Mouse (Mus musculus) spleen, adult 12 weeks (tissue): Measurements from ENCODE around the gene Lct.
A peak's percentile ranks its signal among the peaks of the same experiment; 100 is the strongest.
"Not testable (repeated sequence)": the region's sequence is repeated elsewhere in the genome, so short reads cannot be mapped to it uniquely, and the experiment has no call there.

Source experiments
- DNase-seq: peaks from one replicate; pipeline ENCODE4 v3.0.0; 2022; ENCODE audit warnings: low spot score

Lct gene

GRCm38 (mm10) chr1:128328218-128328617 lies at the start of gene Lct:
Gene Lct, minus strand, starts transcription at chr1:128328318.
- no peak for DNase-seq

DNA sequence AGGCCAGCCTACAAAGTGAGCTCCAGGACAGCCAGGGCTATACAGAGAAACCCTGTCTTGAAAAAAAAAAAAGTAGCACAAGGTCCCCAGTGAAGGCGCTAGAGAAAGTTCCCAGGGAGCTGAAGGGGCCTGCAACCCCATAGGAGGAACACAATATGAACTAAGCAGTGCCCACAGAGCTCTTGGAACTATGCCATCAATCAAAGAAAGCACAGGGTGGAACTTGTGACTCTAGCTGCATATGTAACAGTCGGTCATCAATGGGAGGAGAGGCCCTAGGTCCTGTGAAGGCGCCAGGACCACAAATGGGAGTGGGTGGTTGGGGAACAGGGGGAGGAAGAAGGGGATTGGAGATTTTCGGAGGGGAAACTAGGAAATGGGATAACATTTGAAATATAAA lies 48.7 kb upstream of the Lct start:
- no peak for DNase-seq

DNA sequence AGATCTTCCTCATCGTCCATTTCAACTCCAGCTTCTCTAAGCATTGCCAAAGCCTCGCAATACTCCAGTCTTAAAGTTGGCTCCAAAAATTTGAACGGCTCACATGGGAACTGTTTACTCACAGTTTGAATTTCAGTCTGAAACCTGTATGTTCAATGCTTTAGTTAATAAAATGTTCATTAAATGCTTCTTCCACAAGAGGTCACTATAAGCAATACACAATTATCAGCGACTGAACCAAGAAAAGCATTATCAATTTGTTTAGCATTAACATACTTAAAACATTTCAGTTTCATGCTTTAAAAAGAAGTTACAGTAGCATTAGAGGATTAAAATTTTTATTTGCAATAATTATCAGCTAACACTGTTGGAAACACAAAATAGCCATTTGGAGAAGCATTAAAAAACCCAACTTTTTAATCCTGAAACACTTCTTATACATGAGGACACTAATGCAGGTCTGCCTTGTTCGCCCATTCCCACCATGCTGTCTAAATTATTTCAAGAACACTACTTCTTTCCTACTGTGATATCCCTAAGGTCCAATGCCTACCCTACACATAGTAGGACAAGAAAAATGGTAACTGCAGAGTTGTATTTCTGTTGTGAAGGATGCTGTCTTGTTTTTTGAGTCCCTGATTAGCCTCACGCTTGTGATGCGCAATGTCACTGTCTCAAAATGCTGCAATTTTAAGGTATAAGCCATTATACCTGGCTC lies 44.2 kb upstream of the Lct start:
- no peak for DNase-seq

GRCm38 (mm10) chr1:128368732-128369441 lies 40.8 kb upstream of the Lct start:
- peak; percentile 14 for DNase-seq

DNA sequence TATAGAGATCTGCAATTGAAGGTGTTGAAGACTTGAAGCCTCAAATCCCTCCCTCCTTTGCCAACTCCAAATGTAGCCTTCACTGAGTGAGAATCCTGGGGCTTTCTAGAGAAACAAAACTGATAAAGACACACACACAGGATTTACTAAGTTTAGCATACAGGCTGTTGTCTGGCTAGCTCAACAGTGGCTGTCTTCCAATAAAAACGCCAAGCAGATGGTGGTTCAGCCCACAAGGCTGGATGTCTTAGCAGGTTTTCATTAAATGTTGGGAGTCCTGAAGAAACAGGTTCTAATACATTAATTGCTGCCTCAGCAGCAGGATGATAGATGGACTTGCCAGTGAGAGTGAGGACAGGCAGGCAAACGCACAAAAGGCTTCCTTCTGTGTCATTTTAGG lies 32.5 kb upstream of the Lct start:
- DNase-seq, result no peak

DNA sequence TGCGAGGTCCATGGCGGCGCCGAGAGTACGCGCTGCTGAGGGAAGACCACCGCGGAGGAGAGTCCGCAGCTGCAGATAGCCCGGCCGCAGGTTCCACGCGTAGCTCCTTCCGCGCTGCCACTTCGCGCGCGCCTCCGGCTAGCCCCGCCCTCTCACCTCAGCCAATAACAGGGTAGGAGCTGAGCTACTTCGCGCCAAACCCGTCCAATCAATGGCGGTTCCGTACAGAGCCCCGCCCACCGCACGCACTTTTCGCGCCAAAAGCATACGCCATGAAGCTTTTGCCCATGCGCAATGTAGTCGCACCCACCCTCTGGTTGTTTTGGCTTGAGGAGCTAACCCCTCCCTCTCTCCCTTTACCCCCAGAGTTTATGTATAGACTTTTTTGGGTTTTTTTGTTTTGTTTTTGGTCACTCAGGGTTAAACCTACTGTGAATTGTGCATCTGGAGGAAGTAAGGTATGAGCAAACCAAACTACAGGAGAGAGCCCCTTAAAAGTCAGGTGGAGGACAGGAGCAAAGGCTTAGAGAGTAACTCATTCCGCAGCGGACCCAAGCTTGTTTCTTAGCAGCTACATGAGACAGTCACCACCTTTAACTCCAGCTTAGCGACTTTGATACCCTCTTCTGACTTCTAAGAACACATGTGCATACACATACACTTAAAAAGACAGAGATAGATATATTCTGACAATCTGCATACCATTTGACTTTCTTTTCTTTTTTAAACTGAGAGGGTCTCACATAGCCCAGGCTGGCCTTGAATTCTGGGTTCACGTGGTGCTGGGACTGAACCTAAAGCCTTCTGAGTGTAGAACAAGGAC lies 31.6 kb upstream of the Lct start, which contains the start of gene Mcm6:
Gene Mcm6 (minus strand): TSS at position 111 of the 823 bp plus-strand sequence.
- peak; percentile 85 for DNase-seq

DNA sequence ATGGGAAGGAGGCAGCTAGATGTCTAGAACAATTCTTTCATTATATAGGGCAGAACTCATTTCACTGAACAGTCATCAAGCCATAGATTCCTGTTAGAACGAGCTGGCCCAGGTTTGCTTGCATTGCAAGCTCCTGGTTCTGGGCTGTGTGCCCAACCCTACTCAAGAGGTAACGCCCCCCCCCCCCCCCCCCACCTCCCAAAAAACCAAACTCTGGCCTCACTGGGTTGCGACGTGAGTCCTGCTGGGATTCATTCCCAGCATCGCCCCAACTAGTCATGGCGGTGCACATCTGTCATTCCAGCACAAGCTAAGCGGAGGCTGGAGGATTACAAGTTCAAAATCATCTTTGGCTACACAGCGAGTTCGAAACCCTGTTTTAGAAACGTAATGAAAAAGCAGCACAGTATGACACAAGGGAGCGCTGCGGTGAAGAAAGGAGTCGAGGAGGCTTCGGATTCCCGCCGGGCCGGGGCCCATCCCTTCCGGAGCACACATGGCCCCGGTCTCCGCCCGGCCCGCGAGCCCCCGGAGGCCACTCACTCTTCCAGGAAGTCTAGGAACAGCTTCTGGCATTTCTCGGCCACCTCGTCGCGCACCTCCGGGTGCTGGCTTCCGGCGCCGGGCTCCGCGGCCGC lies 30.9 kb upstream of the Lct start:
- DNase-seq, result no peak

DNA sequence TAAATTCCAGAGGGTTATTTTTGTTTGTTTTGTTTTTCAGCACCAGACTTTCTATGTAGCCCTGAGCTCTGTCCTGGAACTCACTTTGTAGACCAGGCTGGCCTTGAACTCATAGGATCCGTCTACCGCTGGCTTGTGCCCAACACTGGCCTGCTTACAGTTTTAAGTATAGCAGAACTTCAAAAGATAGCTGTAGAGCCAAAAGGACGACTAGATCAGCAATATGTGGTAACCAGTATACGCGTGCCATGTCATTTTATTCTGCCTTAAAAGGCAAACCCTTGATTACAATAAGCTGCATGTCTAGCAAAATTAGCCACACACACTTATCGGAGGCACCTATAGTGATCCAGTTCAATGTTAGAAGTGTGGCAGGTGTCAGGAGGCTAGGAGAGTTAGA lies 30.2 kb upstream of the Lct start:
- no peak for DNase-seq

DNA sequence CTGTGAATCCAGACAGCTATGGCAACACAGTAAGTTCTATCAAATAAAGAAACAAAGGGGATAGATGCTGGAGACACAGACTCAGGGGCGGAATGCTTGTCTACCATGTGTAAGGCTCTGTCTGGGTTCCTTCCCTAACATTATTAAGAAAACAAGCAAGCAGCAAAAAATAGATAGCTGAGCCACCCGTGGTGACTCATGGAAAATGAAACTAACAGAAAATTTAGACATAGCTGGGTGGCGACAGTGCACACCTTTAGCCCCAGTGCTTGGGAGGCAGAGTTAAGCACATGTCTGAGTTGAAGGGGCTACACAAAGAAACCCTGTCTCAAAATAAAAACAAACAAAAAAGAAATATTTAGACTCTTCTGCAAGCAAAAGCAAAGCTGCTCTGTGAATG lies 29.3 kb upstream of the Lct start:
- no peak for DNase-seq

DNA sequence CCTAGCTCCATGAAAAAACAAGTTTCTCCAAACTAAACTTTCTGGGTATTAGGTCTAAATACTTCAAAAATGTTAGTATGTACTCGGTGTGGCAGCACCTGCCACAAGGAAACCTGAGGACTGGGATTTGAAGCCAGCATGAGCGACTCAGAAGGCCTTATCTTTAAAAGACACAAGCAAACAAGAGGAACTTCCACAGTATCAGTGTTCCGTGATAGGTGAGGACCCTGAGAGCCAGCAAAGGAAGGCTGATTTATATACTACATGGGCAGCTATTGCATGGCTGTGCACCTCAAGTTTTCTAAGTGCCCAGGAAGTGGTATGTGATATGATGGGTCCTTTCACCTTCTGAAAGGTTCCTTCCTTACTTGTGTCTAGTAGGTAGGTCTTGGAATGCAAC lies 25.0 kb upstream of the Lct start:
- no peak for DNase-seq

- DNase-seq, result no peak
These were observed 16.1 kb upstream of the Lct start for GRCm38 (mm10) chr1:128344232-128344631.

GRCm38 (mm10) chr1:128337708-128338320 lies 9.7 kb upstream of the Lct start:
- DNase-seq, result no peak

DNA sequence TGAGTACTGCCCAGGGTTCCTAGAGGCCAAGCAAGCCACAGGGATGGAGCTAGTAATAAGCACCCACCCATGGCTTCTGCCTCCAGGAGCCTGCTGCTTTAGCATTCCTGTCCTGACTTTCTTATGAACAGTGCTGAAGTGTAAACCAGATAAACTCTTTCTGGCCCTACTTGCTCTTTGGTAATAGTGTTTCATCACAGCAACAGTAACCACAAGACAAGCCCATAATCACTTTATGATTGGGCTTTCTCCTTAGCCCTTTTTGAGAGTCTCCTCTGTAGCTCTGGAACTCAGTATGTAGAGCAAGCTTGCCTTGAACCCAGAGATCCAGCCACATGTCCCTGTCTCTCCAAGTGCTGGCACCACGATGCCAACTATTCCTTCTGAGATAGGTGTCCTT lies 2.2 kb upstream of the Lct start:
- DNase-seq, result no peak

DNA sequence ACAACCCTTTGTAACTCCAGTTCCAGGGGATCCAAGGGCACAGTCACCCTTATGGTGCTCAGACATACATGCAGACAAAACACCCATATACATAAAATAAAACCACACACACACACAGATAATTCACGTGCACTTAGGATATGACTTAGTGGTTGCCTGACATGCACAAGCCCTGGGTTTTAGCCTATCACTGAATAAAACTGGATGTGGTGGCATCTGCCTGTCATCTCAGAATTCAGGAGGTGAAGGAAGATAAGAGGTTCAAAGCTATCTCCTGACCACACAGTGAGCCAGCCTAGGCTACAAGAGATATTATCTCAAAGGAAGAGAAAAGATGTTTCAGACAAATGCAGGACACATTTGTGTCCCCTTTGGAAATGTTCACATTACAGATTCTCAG lies 953 bp downstream of the Lct start:
- DNase-seq, result no peak

DNA sequence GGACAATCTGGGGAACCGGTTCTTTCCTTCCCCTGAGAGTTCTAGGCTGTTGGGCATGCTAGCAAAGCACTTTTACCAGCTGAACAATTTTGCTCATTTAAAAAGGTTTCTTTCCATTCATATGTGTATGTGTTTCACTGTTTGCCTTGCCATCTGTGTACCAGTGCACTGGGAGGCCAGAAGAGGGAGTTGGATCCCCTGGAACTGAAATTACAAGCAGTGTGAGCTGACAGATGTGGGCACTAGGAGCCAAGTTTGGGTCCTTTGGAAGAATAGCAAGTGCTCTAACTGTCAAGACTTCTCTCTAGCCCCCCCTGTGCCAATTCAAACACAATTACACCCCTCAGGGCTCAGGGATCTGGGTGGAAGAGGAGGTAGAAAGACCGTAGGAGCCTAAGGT lies 3.3 kb downstream of the Lct start:
- DNase-seq, result no peak

GRCm38 (mm10) chr1:128323026-128323643 lies 5.0 kb downstream of the Lct start:
- no peak for DNase-seq

DNA sequence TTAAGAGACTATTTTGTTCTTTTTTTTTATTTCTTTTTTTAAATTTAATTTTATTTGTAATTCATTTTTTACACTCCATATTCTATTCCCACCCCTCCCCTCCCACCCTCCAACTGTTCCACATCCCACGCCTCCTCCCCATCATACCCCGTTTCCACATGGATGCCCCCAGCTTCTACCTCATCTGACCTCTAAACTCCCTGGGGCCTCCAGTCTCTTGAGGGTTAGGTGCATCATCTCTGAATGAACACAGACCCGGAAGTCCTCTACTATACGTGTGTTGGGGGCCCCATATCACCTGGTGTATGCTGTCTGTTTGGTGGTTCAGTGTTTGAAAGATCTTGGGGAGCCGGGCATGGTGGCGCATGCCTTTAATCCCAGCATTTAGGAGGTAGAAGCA lies 8.9 kb downstream of the Lct start:
- not testable (repeated sequence) for DNase-seq

DNA sequence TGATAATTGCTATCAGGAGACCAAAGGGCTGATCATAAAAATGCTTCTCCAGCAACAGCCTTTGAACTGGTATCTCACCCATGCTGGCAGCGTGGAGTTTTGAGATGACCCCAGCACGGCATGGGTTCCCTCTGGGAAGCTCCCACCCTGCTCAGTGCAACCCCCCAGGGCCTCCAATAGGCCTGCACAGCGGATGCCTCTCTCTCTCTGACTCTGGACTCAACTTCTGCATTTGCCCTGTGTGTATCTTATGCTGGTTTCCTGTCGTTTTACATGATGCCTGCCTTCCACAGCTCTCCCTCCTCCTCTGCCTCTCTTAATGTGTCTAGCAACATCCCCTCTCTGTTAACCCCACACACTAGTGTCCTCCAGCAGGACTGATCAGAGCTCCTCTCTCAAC lies 13.5 kb downstream of the Lct start:
- DNase-seq, result no peak

- no peak for DNase-seq
These were observed 19.1 kb downstream of the Lct start for GRCm38 (mm10) chr1:128309043-128309442.

GRCm38 (mm10) chr1:128303900-128304299 lies 24.2 kb downstream of the Lct start:
- DNase-seq, result no peak

GRCm38 (mm10) chr1:128295717-128296528 lies 32.2 kb downstream of the Lct start:
- DNase-seq, result no peak
